ENCODE assay signal across 9 mouse cellular contexts in genomic region chr7:97427778-97428420, GRCm38 (mm10). TPM values are rescaled to one million over a fixed set of nuclear protein-coding genes. Genes with fewer than 3 reads are reported as not detected.
A peak's percentile ranks its signal among the peaks of the same experiment; 100 is the strongest.
DNase-seq lines count a peak whose midpoint lies in the region; ATAC-seq and TF ChIP-seq lines count a peak whose summit lies in the region.
"Had no signal": no experiment of that assay in that cellular context is flagged by ENCODE, and none has a peak within 500 bp of the region (broad histone marks: within the 10 kb centered on the region; RNA-seq: fewer than 3 reads in every experiment).

No protein-coding gene starts in this region.

- no peak overlapping the region for H3K4me3 ChIP-seq in forebrain, embryonic 13.5 days
- no peak overlapping the region for H3K4me3 ChIP-seq in forebrain, embryonic 10.5 days
- H3K4me3 ChIP-seq in layer of hippocampus, adult 2 months, result no peak overlapping the region
- no peak overlapping the region for H3K4me3 ChIP-seq in intestine, embryonic 15.5 days (replicated peaks)

- no peaks in the 10 kb centered on the region for H3K27me3 ChIP-seq in forebrain, embryonic 13.5 days
- H3K27me3 ChIP-seq in forebrain, embryonic 10.5 days (ENCODE audit: poor library complexity, severe bottlenecking), result no peaks in the 10 kb centered on the region
- no peaks in the 10 kb centered on the region for H3K27me3 ChIP-seq in intestine, embryonic 15.5 days (replicated peaks)

- H3K36me3 ChIP-seq in forebrain, embryonic 13.5 days (ENCODE audit: poor library complexity, severe bottlenecking), result no peaks in the 10 kb centered on the region
- H3K36me3 ChIP-seq in forebrain, embryonic 10.5 days (replicated peaks), result no peaks in the 10 kb centered on the region
- no peaks in the 10 kb centered on the region for H3K36me3 ChIP-seq in intestine, embryonic 15.5 days

- H3K4me2 ChIP-seq in forebrain, embryonic 13.5 days, result no peak overlapping the region
- no peak overlapping the region for H3K4me2 ChIP-seq in intestine, embryonic 15.5 days (replicated peaks)

- peak; percentile 70 for TF ChIP-seq CTCF in layer of hippocampus, adult 2 months (conservative IDR thresholded peaks at IDR 0.05)

- H3K27ac ChIP-seq in forebrain, embryonic 13.5 days, result peak overlapping the region; percentile 66; the same call in 1 of the 2 replicates
- H3K27ac ChIP-seq in forebrain, embryonic 10.5 days, result no peak overlapping the region
- peak overlapping the region; percentile 54 for H3K27ac ChIP-seq in layer of hippocampus, adult 2 months
- no peak overlapping the region for H3K27ac ChIP-seq in intestine, embryonic 15.5 days

- H3K9me3 ChIP-seq in forebrain, embryonic 13.5 days (replicated peaks), result no peaks in the 10 kb centered on the region
- H3K9me3 ChIP-seq in forebrain, embryonic 10.5 days, result no peaks in the 10 kb centered on the region
- H3K9me3 ChIP-seq in intestine, embryonic 15.5 days, result no peaks in the 10 kb centered on the region

- no peak for ATAC-seq in forebrain, embryonic 13.5 days
- ATAC-seq in intestine, embryonic 15.5 days, result no peak

- WGBS in forebrain, embryonic 13.5 days, result 82% methylated on average over 5 of the region's 5 CpGs
- 87% methylated on average over 5 of the region's 5 CpGs for WGBS in forebrain, embryonic 10.5 days
- WGBS in intestine, embryonic 15.5 days, result 69% methylated on average over 5 of the region's 5 CpGs

- H3K9ac ChIP-seq in forebrain, embryonic 13.5 days, result no peak overlapping the region
- H3K9ac ChIP-seq in intestine, embryonic 15.5 days, result no peak overlapping the region

- H3K4me1 ChIP-seq in forebrain, embryonic 13.5 days, result peaks cover 32% of the 10 kb centered on the region
- H3K4me1 ChIP-seq in forebrain, embryonic 10.5 days, result peaks cover 24% of the 10 kb centered on the region
- peaks cover 11% of the 10 kb centered on the region for H3K4me1 ChIP-seq in intestine, embryonic 15.5 days (replicated peaks)

- no peak for DNase-seq in forebrain, embryonic 10.5 days (ENCODE audit: extremely low spot score, low spot score)
- DNase-seq in layer of hippocampus, adult 2 months (ENCODE audit: low spot score in 2 of 2), result no peak
- no peak for DNase-seq in layer of hippocampus, postnatal 25 days (ENCODE audit: extremely low spot score in 1 of 2, low spot score in 1 of 2)
- DNase-seq in adrenal gland, postnatal 14 days, result peak; percentile 83
- DNase-seq in fat pad, adult 2 months (ENCODE audit: extremely low read depth, low read depth, low spot score), result peak; percentile 36
- DNase-seq in T-cell, adult 2 months (ENCODE audit: low spot score), result no peak

RNA-seq across cellular contexts. Expression of gene Thrsp, which starts 10.4 kb away (rescaled TPM):
- polyA plus RNA-seq in forebrain, embryonic 13.5 days (2015; fragmentation: Nextera tagmentation; extraction: Ambion mirVana), result 1.4 and 1.7 TPM in 2 replicates
- polyA plus RNA-seq in forebrain, embryonic 10.5 days (2016; fragmentation: Nextera tagmentation; extraction: Ambion mirVana), result 0.23 and 0.32 TPM in 2 replicates
- 10 to 100 TPM; 40.0 to 40.6 TPM for total RNA-seq in layer of hippocampus, adult 2 months (2021)
- 10 to 100 TPM; 29.9 to 41.8 TPM for total RNA-seq in layer of hippocampus, postnatal 25 days (2021)
- 655 and 670 TPM in 2 replicates for total RNA-seq in adrenal gland, postnatal 14 days (2021)
- 0.54 and 0.77 TPM in 2 replicates for polyA plus RNA-seq in intestine, embryonic 15.5 days (2015; fragmentation: Nextera tagmentation; extraction: Ambion mirVana)
- polyA plus RNA-seq: embryonic facial prominence, embryonic 11.5 days had no signal

RNA-seq across cellular contexts. Expression of gene Kctd14, which starts 23.2 kb away (rescaled TPM):
- 2.4 and 3.3 TPM in 2 replicates for polyA plus RNA-seq in forebrain, embryonic 13.5 days (2015; fragmentation: Nextera tagmentation; extraction: Ambion mirVana)
- 0.33 and 0.40 TPM in 2 replicates for polyA plus RNA-seq in forebrain, embryonic 10.5 days (2016; fragmentation: Nextera tagmentation; extraction: Ambion mirVana)
- total RNA-seq in layer of hippocampus, adult 2 months (2021), result 1 to 10 TPM; 4.7 to 5.3 TPM
- total RNA-seq in layer of hippocampus, postnatal 25 days (2021), result 1 to 10 TPM; 3.9 to 4.1 TPM
- total RNA-seq in adrenal gland, postnatal 14 days (2021), result 1.7 and 2.8 TPM in 2 replicates
- 4.5 and 9.0 TPM in 2 replicates for polyA plus RNA-seq in intestine, embryonic 15.5 days (2015; fragmentation: Nextera tagmentation; extraction: Ambion mirVana)

RNA-seq across cellular contexts. Expression of gene Ndufc2, which starts 28.1 kb away (rescaled TPM):
- polyA plus RNA-seq in forebrain, embryonic 13.5 days (2015; fragmentation: Nextera tagmentation; extraction: Ambion mirVana), result 422 and 512 TPM in 2 replicates
- 320 and 327 TPM in 2 replicates for polyA plus RNA-seq in forebrain, embryonic 10.5 days (2016; fragmentation: Nextera tagmentation; extraction: Ambion mirVana)
- 100 to 1,000 TPM; 206 to 221 TPM for total RNA-seq in layer of hippocampus, adult 2 months (2021)
- total RNA-seq in layer of hippocampus, postnatal 25 days (2021), result 100 to 1,000 TPM; 231 to 241 TPM
- total RNA-seq in adrenal gland, postnatal 14 days (2021), result 443 and 493 TPM in 2 replicates
- 372 and 444 TPM in 2 replicates for polyA plus RNA-seq in intestine, embryonic 15.5 days (2015; fragmentation: Nextera tagmentation; extraction: Ambion mirVana)

RNA-seq across cellular contexts. Expression of gene Ints4, which starts 52.9 kb away (rescaled TPM):
- polyA plus RNA-seq in forebrain, embryonic 13.5 days (2015; fragmentation: Nextera tagmentation; extraction: Ambion mirVana), result 53.5 and 54.1 TPM in 2 replicates
- 63.3 and 69.4 TPM in 2 replicates for polyA plus RNA-seq in forebrain, embryonic 10.5 days (2016; fragmentation: Nextera tagmentation; extraction: Ambion mirVana)
- total RNA-seq in layer of hippocampus, adult 2 months (2021), result 10 to 100 TPM; 28.1 to 31.9 TPM
- total RNA-seq in layer of hippocampus, postnatal 25 days (2021), result 10 to 100 TPM; 27.0 to 31.4 TPM
- total RNA-seq in adrenal gland, postnatal 14 days (2021), result 52.2 and 53.5 TPM in 2 replicates
- 41.1 and 42.1 TPM in 2 replicates for polyA plus RNA-seq in intestine, embryonic 15.5 days (2015; fragmentation: Nextera tagmentation; extraction: Ambion mirVana)

RNA-seq across cellular contexts. Expression of gene Alg8, which starts 56.5 kb away (rescaled TPM):
- 28.3 and 30.8 TPM in 2 replicates for polyA plus RNA-seq in forebrain, embryonic 13.5 days (2015; fragmentation: Nextera tagmentation; extraction: Ambion mirVana)
- polyA plus RNA-seq in forebrain, embryonic 10.5 days (2016; fragmentation: Nextera tagmentation; extraction: Ambion mirVana), result 56.2 and 61.3 TPM in 2 replicates
- 10 to 100 TPM; 10.1 to 10.2 TPM for total RNA-seq in layer of hippocampus, adult 2 months (2021)
- 10 to 100 TPM; 10.7 to 11.1 TPM for total RNA-seq in layer of hippocampus, postnatal 25 days (2021)
- total RNA-seq in adrenal gland, postnatal 14 days (2021), result 16.3 and 18.0 TPM in 2 replicates
- polyA plus RNA-seq in intestine, embryonic 15.5 days (2015; fragmentation: Nextera tagmentation; extraction: Ambion mirVana), result 53.7 and 55.4 TPM in 2 replicates

Comparison
In these comparisons a context has a peak if more than half of its experiments do, and no peak if none do; other contexts are left out.
1. H3K27ac ChIP-seq: peak in forebrain, embryonic 13.5 days (single experiment) and layer of hippocampus, adult 2 months (single experiment); none in forebrain, embryonic 10.5 days (single experiment) and intestine, embryonic 15.5 days (single experiment).
2. DNase-seq: peak in adrenal gland, postnatal 14 days (single experiment) and fat pad, adult 2 months (single experiment); none in forebrain, embryonic 10.5 days (single experiment), layer of hippocampus, adult 2 months (0 of 2), layer of hippocampus, postnatal 25 days (0 of 2) and T-cell, adult 2 months (single experiment).
3. RNA of gene Thrsp, which starts 10.4 kb away (total RNA-seq): 655 to 670 TPM in adrenal gland, postnatal 14 days; 29.9 to 41.8 TPM in layer of hippocampus, postnatal 25 days and 40.0 to 40.6 TPM in layer of hippocampus, adult 2 months; every median in the first group is over 10 times any median in the second.